Mouse (Mus musculus): ENCODE measurements at regions not wholly inside any gene's neighbourhood (a gene's known extent, or its start where the extent isn't known, plus 50 kb on each side); places are given as distances from the start of the nearest gene placed in this dataset.

GRCm38 (mm10) chr2:128375827-128376226 is 215.2 kb upstream of the Spdye4c start:
- Histone ChIP-seq H3K9me3 (ENCODE audit: control insufficient read depth, low read length) (no peaks in the 10 kb centered on the region), H3K4me2 (no peak overlapping the region), H3K27ac (ENCODE audit: low read depth, low read length) (no peak overlapping the region), H3K4me1 (ENCODE audit: control insufficient read depth, insufficient read depth, low read length) (peaks cover 11% of the 10 kb centered on the region), H3K4me3 (ENCODE audit: low read depth, low read length) (no peak overlapping the region), H3K36me3 (ENCODE audit: control insufficient read depth, insufficient read depth, low read length) (no peaks in the 10 kb centered on the region), H3K27me3 (ENCODE audit: control insufficient read depth, insufficient read depth, low read length) (no peaks in the 10 kb centered on the region), H3K9ac (ENCODE audit: low read length) (no peak overlapping the region)
- no peak for ATAC-seq (ENCODE audit: low FRiP score)
- 91% methylated on average over 3 of the region's 3 CpGs for WGBS
- DNase-seq (ENCODE audit: low spot score, missing footprints) = peak; percentile 44

GRCm38 (mm10) chr2:128377176-128377575 is 213.8 kb upstream of the Spdye4c start:
- no peak for ATAC-seq (ENCODE audit: low FRiP score)

GRCm38 (mm10) chr2:128377680-128378079 is 213.3 kb upstream of the Spdye4c start:
- ATAC-seq (ENCODE audit: low FRiP score) (no peak), DNase-seq (ENCODE audit: low spot score, missing footprints) (no peak)
- Histone ChIP-seq H3K27me3 (ENCODE audit: control insufficient read depth, insufficient read depth, low read length) (no peaks in the 10 kb centered on the region), H3K9ac (ENCODE audit: low read length) (no peak overlapping the region), H3K4me3 (ENCODE audit: low read depth, low read length) (no peak overlapping the region), H3K4me2 (no peak overlapping the region), H3K9me3 (ENCODE audit: control insufficient read depth, low read length) (no peaks in the 10 kb centered on the region), H3K36me3 (ENCODE audit: control insufficient read depth, insufficient read depth, low read length) (no peaks in the 10 kb centered on the region), H3K27ac (ENCODE audit: low read depth, low read length) (no peak overlapping the region), H3K4me1 (ENCODE audit: control insufficient read depth, insufficient read depth, low read length) (peaks cover 12% of the 10 kb centered on the region)
- 84% methylated on average over 10 of the region's 10 CpGs for WGBS

More at GRCm38 (mm10) chr2:128377176-128377575, 213.8 kb upstream of the Spdye4c start:
- no peaks in the 10 kb centered on the region for H3K36me3 ChIP-seq (ENCODE audit: control insufficient read depth, insufficient read depth, low read length)
- H3K9ac ChIP-seq (ENCODE audit: low read length) = no peak overlapping the region
- H3K4me2 ChIP-seq = no peak overlapping the region
- no peak overlapping the region for H3K4me3 ChIP-seq (ENCODE audit: low read depth, low read length)
- WGBS = 80% methylated on average over 6 of the region's 6 CpGs
- peaks cover 12% of the 10 kb centered on the region for H3K4me1 ChIP-seq (ENCODE audit: control insufficient read depth, insufficient read depth, low read length)
- peak; percentile 28 for DNase-seq (ENCODE audit: low spot score, missing footprints)
- H3K9me3 ChIP-seq (ENCODE audit: control insufficient read depth, low read length) = no peaks in the 10 kb centered on the region
- H3K27ac ChIP-seq (ENCODE audit: low read depth, low read length) = no peak overlapping the region
- H3K27me3 ChIP-seq (ENCODE audit: control insufficient read depth, insufficient read depth, low read length) = no peaks in the 10 kb centered on the region

- ATAC-seq (ENCODE audit: low FRiP score) (no peak), DNase-seq (ENCODE audit: low spot score, missing footprints) (no peak)
- Histone ChIP-seq H3K4me3 (ENCODE audit: low read depth, low read length) (no peak overlapping the region), H3K4me1 (ENCODE audit: control insufficient read depth, insufficient read depth, low read length) (peaks cover 11% of the 10 kb centered on the region), H3K9me3 (ENCODE audit: control insufficient read depth, low read length) (no peaks in the 10 kb centered on the region), H3K27me3 (ENCODE audit: control insufficient read depth, insufficient read depth, low read length) (no peaks in the 10 kb centered on the region), H3K36me3 (ENCODE audit: control insufficient read depth, insufficient read depth, low read length) (no peaks in the 10 kb centered on the region), H3K27ac (ENCODE audit: low read depth, low read length) (no peak overlapping the region), H3K4me2 (no peak overlapping the region), H3K9ac (ENCODE audit: low read length) (no peak overlapping the region)
- WGBS = 80% methylated on average over 7 of the region's 7 CpGs
Measured at GRCm38 (mm10) chr2:128378456-128378855, 212.6 kb upstream of the Spdye4c start.

GRCm38 (mm10) chr2:128379151-128379550 is 211.9 kb upstream of the Spdye4c start:
- Histone ChIP-seq H3K4me2 (no peak overlapping the region), H3K4me3 (ENCODE audit: low read depth, low read length) (no peak overlapping the region), H3K36me3 (ENCODE audit: control insufficient read depth, insufficient read depth, low read length) (no peaks in the 10 kb centered on the region), H3K4me1 (ENCODE audit: control insufficient read depth, insufficient read depth, low read length) (peaks cover 9% of the 10 kb centered on the region; the same call in 1 of the 2 replicates), H3K9me3 (ENCODE audit: control insufficient read depth, low read length) (no peaks in the 10 kb centered on the region), H3K27me3 (ENCODE audit: control insufficient read depth, insufficient read depth, low read length) (0 out of 2 replicates have a peak, but pooled peaks cover 2% of the 10 kb centered on the region), H3K27ac (ENCODE audit: low read depth, low read length) (no peak overlapping the region), H3K9ac (ENCODE audit: low read length) (no peak overlapping the region)
- no peak for DNase-seq (ENCODE audit: low spot score, missing footprints)
- 89% methylated on average over 8 of the region's 8 CpGs for WGBS
- no peak for ATAC-seq (ENCODE audit: low FRiP score)

- H3K36me3 ChIP-seq (ENCODE audit: control insufficient read depth, insufficient read depth, low read length) = no peaks in the 10 kb centered on the region
- DNase-seq (ENCODE audit: low spot score, missing footprints) (no peak), ATAC-seq (ENCODE audit: low FRiP score) (no peak)
- H3K4me2 ChIP-seq = no peak overlapping the region
- H3K27ac ChIP-seq (ENCODE audit: low read depth, low read length) = no peak overlapping the region
- no peak overlapping the region for H3K9ac ChIP-seq (ENCODE audit: low read length)
- 51% methylated on average over 8 of the region's 8 CpGs for WGBS
- no peaks in the 10 kb centered on the region for H3K9me3 ChIP-seq (ENCODE audit: control insufficient read depth, low read length)
- H3K27me3 ChIP-seq (ENCODE audit: control insufficient read depth, insufficient read depth, low read length) = 0 out of 2 replicates have a peak, but pooled peaks cover 2% of the 10 kb centered on the region
- H3K4me1 ChIP-seq (ENCODE audit: control insufficient read depth, insufficient read depth, low read length) = peaks cover 10% of the 10 kb centered on the region; the same call in 1 of the 2 replicates
- no peak overlapping the region for H3K4me3 ChIP-seq (ENCODE audit: low read depth, low read length)
Measured at GRCm38 (mm10) chr2:128379554-128379953, 211.5 kb upstream of the Spdye4c start.

- no peak overlapping the region for H3K4me2 ChIP-seq
- DNase-seq (ENCODE audit: low spot score, missing footprints) (no peak), ATAC-seq (ENCODE audit: low FRiP score) (no peak)
- no peaks in the 10 kb centered on the region for H3K36me3 ChIP-seq (ENCODE audit: control insufficient read depth, insufficient read depth, low read length)
- H3K4me3 ChIP-seq (ENCODE audit: low read depth, low read length) = no peak overlapping the region
- no peak overlapping the region for H3K27ac ChIP-seq (ENCODE audit: low read depth, low read length)
- 35% methylated on average over 7 of the region's 7 CpGs for WGBS
- H3K27me3 ChIP-seq (ENCODE audit: control insufficient read depth, insufficient read depth, low read length) = 0 out of 2 replicates have a peak, but pooled peaks cover 2% of the 10 kb centered on the region
- no peaks in the 10 kb centered on the region for H3K9me3 ChIP-seq (ENCODE audit: control insufficient read depth, low read length)
- H3K9ac ChIP-seq (ENCODE audit: low read length) = no peak overlapping the region
- peaks cover 10% of the 10 kb centered on the region; the same call in 1 of the 2 replicates for H3K4me1 ChIP-seq (ENCODE audit: control insufficient read depth, insufficient read depth, low read length)
Measured at GRCm38 (mm10) chr2:128380581-128380980, 210.4 kb upstream of the Spdye4c start.

- Histone ChIP-seq H3K4me1 (ENCODE audit: control insufficient read depth, insufficient read depth, low read length) (peaks cover 10% of the 10 kb centered on the region; the same call in 1 of the 2 replicates), H3K27me3 (ENCODE audit: control insufficient read depth, insufficient read depth, low read length) (0 out of 2 replicates have a peak, but pooled peaks cover 2% of the 10 kb centered on the region), H3K4me2 (no peak overlapping the region), H3K27ac (ENCODE audit: low read depth, low read length) (no peak overlapping the region), H3K9me3 (ENCODE audit: control insufficient read depth, low read length) (no peaks in the 10 kb centered on the region), H3K9ac (ENCODE audit: low read length) (no peak overlapping the region), H3K36me3 (ENCODE audit: control insufficient read depth, insufficient read depth, low read length) (no peaks in the 10 kb centered on the region), H3K4me3 (ENCODE audit: low read depth, low read length) (no peak overlapping the region)
- DNase-seq (ENCODE audit: low spot score, missing footprints) = no peak
- ATAC-seq (ENCODE audit: low FRiP score) = no peak
- WGBS = 77% methylated on average over 5 of the region's 5 CpGs
Measured at GRCm38 (mm10) chr2:128381684-128382205, 209.3 kb upstream of the Spdye4c start.

GRCm38 (mm10) chr2:128382473-128382872 is 208.5 kb upstream of the Spdye4c start:
- DNase-seq (ENCODE audit: low spot score, missing footprints) (no peak), ATAC-seq (ENCODE audit: low FRiP score) (no peak)
- Histone ChIP-seq H3K36me3 (ENCODE audit: control insufficient read depth, insufficient read depth, low read length) (no peaks in the 10 kb centered on the region), H3K27ac (ENCODE audit: low read depth, low read length) (no peak overlapping the region), H3K4me1 (ENCODE audit: control insufficient read depth, insufficient read depth, low read length) (peaks cover 10% of the 10 kb centered on the region; the same call in 1 of the 2 replicates), H3K9me3 (ENCODE audit: control insufficient read depth, low read length) (no peaks in the 10 kb centered on the region), H3K4me3 (ENCODE audit: low read depth, low read length) (no peak overlapping the region), H3K9ac (ENCODE audit: low read length) (no peak overlapping the region), H3K4me2 (no peak overlapping the region), H3K27me3 (ENCODE audit: control insufficient read depth, insufficient read depth, low read length) (0 out of 2 replicates have a peak, but pooled peaks cover 2% of the 10 kb centered on the region)
- WGBS = 87% methylated on average over 4 of the region's 4 CpGs
